Mouse (Mus musculus) brain, embryonic 14.5 days (tissue): ENCODE measurements around the gene Smim23. TPM values are rescaled to one million over a fixed set of nuclear protein-coding genes. Genes with fewer than 3 reads are reported as not detected.

Source experiments
- DNase-seq: peaks from one replicate; pipeline ENCODE4 v3.0.0-alpha.2; 2011; ENCODE audit warnings: low read depth
- CTCF ChIP-seq: fragments of 200-500 bp; IDR thresholded peaks from 2 replicates; pipeline ENCODE4 v1.5.1; 2012; ENCODE audit warnings: inconsistent platforms, mild to moderate bottlenecking, moderate library complexity, borderline replicate concordance; ENCODE audit not compliant: insufficient read depth, insufficient read length; ENCODE audit errors: extremely low read depth
- POLR2A ChIP-seq: fragments of 200-500 bp; IDR thresholded peaks from 2 replicates; pipeline ENCODE4 v1.6.1; 2012; ENCODE audit warnings: mild to moderate bottlenecking, inconsistent platforms, borderline replicate concordance; ENCODE audit not compliant: poor library complexity, insufficient read depth, insufficient read length, severe bottlenecking; ENCODE audit errors: extremely low read depth
- polyA plus RNA-seq: library from polyadenylated mRNA; depleted of rRNA; stranded (reverse); fragments of >200 nt; gene quantifications from 2 replicates; pipeline ENCODE4 v1.2.3, GENCODE M21; 2012; rRNA removed

The Smim23 gene
- polyA plus RNA-seq = not detected in 2 replicates

- TF ChIP-seq CTCF (no peak), POLR2A (no peak)
- DNase-seq = no peak
Observed at GRCm38 (mm10) chr11:32824505-32824904, at the start of gene Smim23. TSS of gene Smim23 (minus strand) at chr11:32824605.

DNA sequence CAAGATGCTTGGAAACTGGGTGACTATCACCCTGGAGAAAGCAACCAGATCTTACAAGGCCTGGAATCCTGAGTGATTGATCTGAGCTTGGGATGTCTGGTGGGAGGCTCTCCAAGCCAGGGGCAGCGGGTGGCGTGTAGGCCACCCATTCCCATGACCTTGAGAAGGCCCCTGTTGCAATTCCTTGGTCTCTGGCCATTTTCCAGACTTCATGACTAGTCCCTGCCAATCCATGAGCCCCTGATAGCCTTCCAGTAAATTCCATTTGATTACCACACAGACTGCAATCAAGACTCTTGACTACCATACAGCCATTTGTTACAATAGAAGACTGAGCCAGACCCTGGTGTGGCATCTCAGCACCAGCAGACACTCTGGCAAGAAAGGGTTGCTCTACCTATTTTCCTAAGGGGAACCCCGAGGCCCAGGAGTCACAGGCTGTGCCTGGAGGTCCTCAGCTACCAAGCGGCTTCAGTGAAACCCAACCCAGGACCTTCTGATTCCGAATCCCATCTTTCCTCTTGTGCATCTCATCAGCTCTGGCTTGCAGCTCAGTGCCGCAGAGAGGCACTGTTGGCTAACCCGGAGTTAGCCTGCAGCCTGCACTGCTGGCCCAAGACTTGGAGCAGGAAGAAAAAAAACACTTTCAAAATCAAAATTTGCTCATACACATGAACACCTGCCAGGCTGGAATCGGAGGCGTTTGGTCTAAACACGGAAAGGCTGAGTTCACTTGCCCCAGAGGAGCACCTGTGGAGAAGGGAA lies 44.4 kb upstream of the Smim23 start:
- TF ChIP-seq POLR2A (no peak), CTCF (no peak)
- no peak for DNase-seq

- no peak for TF ChIP-seq CTCF
- TF ChIP-seq POLR2A = no peak
- DNase-seq = peak; percentile 64
Observed at GRCm38 (mm10) chr11:32864615-32865014, 40.2 kb upstream of the Smim23 start.

DNA sequence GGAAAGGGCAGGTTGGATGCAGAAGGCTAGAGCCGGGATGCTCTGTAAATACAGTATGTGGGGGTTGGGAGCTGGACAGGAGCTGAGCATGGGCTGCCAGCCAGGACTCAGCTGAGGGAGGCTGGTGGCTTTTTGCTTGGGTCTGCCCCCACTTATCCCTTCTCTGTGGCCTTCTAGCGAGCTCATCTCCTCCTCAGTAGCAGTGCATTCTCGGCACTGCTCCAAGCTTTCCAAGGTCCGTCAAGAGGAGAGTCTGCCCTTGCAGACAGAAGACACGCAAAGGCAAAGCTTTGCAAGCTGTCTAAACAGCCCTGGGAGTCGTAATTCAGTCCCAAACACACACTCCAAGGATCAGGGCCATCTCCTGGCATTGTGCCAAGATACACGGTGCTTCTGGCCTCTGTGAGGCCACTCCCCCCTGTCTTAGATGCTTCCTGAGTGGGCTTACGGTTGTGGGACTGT lies 33.0 kb upstream of the Smim23 start:
- TF ChIP-seq POLR2A = no peak
- TF ChIP-seq CTCF = no peak
- DNase-seq = peak; percentile 48

DNA sequence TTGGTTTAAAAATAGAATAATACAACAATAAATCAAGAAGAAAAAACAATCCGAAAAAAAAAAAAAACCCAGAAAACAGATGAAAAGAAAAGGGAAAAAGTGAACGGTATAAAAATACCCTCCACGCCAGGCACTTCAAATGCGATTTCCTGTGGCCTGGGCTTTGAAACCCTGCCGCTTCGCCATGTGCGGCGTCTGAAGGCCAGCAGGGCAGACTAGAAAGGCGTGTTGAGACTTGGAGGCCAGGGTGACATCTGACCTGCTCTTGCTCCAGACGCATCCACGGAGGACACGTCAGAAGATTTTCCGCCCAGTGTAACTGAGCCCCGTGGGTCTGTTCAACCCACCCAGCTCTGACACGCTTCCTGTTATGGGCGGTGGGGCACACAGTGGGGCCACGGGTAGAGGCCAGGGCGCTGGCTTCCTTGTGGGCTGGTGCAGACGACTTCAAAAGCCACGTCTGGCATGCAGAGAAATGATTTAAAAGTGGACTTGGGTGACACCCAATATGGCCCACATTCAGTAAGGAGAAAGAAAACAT lies 22.3 kb upstream of the Smim23 start:
- DNase-seq = no peak
- no peak for TF ChIP-seq POLR2A
- no peak for TF ChIP-seq CTCF

DNA sequence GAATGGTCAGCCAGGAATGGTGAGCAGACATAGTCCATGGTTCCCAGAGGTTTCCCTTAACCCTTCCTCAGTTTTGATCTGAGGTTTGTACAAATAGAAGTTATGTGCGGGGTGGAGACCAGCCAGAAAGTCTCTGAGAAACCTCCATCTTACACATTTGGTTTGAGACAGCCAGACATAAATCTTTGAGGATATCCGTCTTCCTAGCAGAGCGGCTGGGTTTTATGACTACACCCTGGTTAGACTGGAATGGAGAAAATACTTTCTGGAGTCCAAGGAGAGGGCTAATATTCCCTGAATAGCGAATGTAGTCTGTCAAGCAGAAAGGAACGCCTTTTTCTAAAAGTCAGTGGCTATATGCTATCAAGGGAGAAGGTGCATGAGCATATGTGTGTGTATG lies 16.8 kb upstream of the Smim23 start:
- TF ChIP-seq CTCF (no peak), POLR2A (no peak)
- DNase-seq = no peak

DNA sequence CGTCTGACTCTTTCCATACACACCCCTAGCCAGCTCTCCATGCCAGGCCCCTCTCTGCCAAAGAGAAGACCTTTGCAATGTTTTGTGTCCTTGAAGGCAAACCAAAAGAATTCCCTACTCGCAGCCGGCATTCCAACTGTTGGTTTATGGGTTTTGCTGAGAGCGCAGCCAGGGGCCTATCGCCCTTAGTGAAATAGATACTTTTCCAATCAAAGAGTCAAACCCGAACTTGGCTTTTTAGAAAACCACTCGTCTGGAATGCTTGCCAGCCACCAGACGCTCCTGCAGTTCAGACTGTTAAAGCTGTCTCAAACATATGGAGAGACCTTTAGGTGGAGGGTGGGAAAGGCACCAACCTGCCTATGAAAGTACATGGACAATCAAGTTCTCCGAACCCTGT lies 15.9 kb upstream of the Smim23 start:
- DNase-seq = no peak
- TF ChIP-seq POLR2A (no peak), CTCF (no peak)

GRCm38 (mm10) chr11:32835022-32835421 lies 10.6 kb upstream of the Smim23 start:
- TF ChIP-seq POLR2A (no peak), CTCF (no peak)

GRCm38 (mm10) chr11:32834367-32834918 lies 10.0 kb upstream of the Smim23 start:
- no peak for TF ChIP-seq CTCF
- DNase-seq = peak; percentile 6

More at GRCm38 (mm10) chr11:32835022-32835421, 10.6 kb upstream of the Smim23 start:
- DNase-seq = no peak

- no peak for TF ChIP-seq CTCF
- no peak for TF ChIP-seq POLR2A
- no peak for DNase-seq
Observed at GRCm38 (mm10) chr11:32817566-32817965, 6.8 kb downstream of the Smim23 start.

GRCm38 (mm10) chr11:32814286-32814685 lies 10.1 kb downstream of the Smim23 start:
- no peak for DNase-seq
- TF ChIP-seq CTCF (no peak), POLR2A (no peak)

DNA sequence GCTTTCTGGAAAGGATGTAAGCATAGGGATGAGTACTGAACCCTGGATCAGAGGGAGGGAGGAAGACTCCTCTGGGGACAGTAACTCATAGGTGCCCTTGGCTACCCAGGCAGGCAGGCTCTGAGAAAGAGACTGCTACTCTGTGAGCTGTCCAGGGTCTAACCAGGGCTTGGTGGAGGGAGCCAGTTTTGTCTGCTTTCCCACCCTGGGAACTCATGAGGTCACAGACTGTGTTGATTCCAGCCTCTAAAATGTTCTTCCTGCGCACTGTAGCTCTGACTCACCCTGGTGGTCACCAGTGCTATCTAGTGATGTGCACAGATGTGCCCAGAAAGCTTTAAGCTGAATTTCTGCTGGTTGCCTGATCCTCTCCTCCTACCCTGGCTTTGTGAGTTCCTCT lies 15.3 kb downstream of the Smim23 start:
- TF ChIP-seq CTCF (no peak), POLR2A (no peak)

More for the DNA sequence above, 15.3 kb downstream of the Smim23 start:
- DNase-seq = no peak
